Mouse (Mus musculus) C2C12 (cell line): ENCODE measurements around the gene Actl6a. TPM values are rescaled to one million over a fixed set of nuclear protein-coding genes. Genes with fewer than 3 reads are reported as not detected.
A peak's percentile ranks its signal among the peaks of the same experiment; 100 is the strongest.
"Not testable (repeated sequence)": the region's sequence is repeated elsewhere in the genome, so short reads cannot be mapped to it uniquely, and the experiment has no call there.

Source experiments
- H3K27me3 ChIP-seq: one replicate; pipeline ENCODE4 v1.6.1; 2011; ENCODE audit not compliant: control insufficient read depth, insufficient read depth, insufficient read length
- H3K36me3 ChIP-seq: one replicate; pipeline ENCODE4 v1.6.1; 2011; ENCODE audit not compliant: control insufficient read depth, insufficient read depth
- H3K4me3 ChIP-seq: one replicate; pipeline ENCODE4 v1.5.1; 2011; ENCODE audit warnings: mild to moderate bottlenecking, control low read depth; ENCODE audit not compliant: poor library complexity, insufficient read depth, severe bottlenecking
- H3K79me2 ChIP-seq: one replicate; pipeline ENCODE4 v1.6.1; 2011; ENCODE audit not compliant: control insufficient read depth, insufficient read depth
- H3K79me3 ChIP-seq: one replicate; pipeline ENCODE4 v1.6.1; 2011; ENCODE audit warnings: low read depth, control low read depth
- H3ac ChIP-seq: one replicate; pipeline ENCODE3; 2011; ENCODE audit warnings: low read depth; ENCODE audit not compliant: control insufficient read depth, insufficient read length
- CEBPB ChIP-seq: IDR thresholded peaks from one replicate; pipeline ENCODE4 v1.6.1; 2011; ENCODE audit warnings: low read depth, mild to moderate bottlenecking, control low read depth, moderate library complexity
- CTCF ChIP-seq: IDR thresholded peaks from one replicate; pipeline ENCODE4 v1.5.1; 2011; ENCODE audit not compliant: control insufficient read depth, insufficient read depth, insufficient read length
- FOSL1 ChIP-seq: IDR thresholded peaks from one replicate; pipeline ENCODE4 v1.8.0; 2011; ENCODE audit warnings: mild to moderate bottlenecking, low read length; ENCODE audit not compliant: poor library complexity, insufficient read depth, severe bottlenecking
- MAX ChIP-seq: IDR thresholded peaks from one replicate; pipeline ENCODE4 v1.6.1; 2011; ENCODE audit warnings: mild to moderate bottlenecking, control low read depth
- MYOD1 ChIP-seq: IDR thresholded peaks from one replicate; pipeline ENCODE4 v1.6.1; 2011; ENCODE audit warnings: low read depth; ENCODE audit not compliant: control insufficient read depth, insufficient read length
- MYOG ChIP-seq: IDR thresholded peaks from one replicate; pipeline ENCODE4 v1.6.1; 2011; ENCODE audit not compliant: control insufficient read depth, insufficient read length; ENCODE audit errors: extremely low read depth
- USF1 ChIP-seq: IDR thresholded peaks from one replicate; pipeline ENCODE4 v1.6.1; 2011; ENCODE audit warnings: low read depth, mild to moderate bottlenecking, control low read depth, moderate library complexity
- polyA plus RNA-seq: library from polyadenylated mRNA; unstranded; fragments of >200 nt; fragmentation: generic; extraction: Trizol; gene quantifications from one replicate; pipeline ENCODE4 v1.2.1, GENCODE M21; 2012; ENCODE audit warnings: missing spikeins

Actl6a gene
- polyA plus RNA-seq, 1 experiment = 77.7 TPM

- Histone ChIP-seq H3K79me3 (peaks cover 42% of the 10 kb centered on the region), H3K36me3 (peaks cover 36% of the 10 kb centered on the region), H3ac (peak overlapping the region; percentile 84), H3K4me3 (peak overlapping the region; percentile 87), H3K27me3 (no peaks in the 10 kb centered on the region), H3K79me2 (peaks cover 57% of the 10 kb centered on the region)
- no peak for TF ChIP-seq MAX
- no peak for TF ChIP-seq CEBPB
- no peak for TF ChIP-seq CTCF
- no peak for TF ChIP-seq USF1
- no peak for TF ChIP-seq FOSL1
- no peak for TF ChIP-seq MYOG
- no peak for TF ChIP-seq MYOD1
Observed at GRCm38 (mm10) chr3:32709388-32709787, 3.3 kb downstream of the Actl6a start.

GRCm38 (mm10) chr3:32713711-32714110 is 7.6 kb downstream of the Actl6a start:
- no peak overlapping the region for H3ac ChIP-seq
- TF ChIP-seq FOSL1 (no peak), MYOD1 (no peak), CTCF (no peak), USF1 (no peak), MYOG (no peak), MAX (no peak), CEBPB (no peak)
- H3K4me3 ChIP-seq = no peak overlapping the region
- H3K79me2 ChIP-seq = peaks cover 57% of the 10 kb centered on the region
- peaks cover 42% of the 10 kb centered on the region for H3K79me3 ChIP-seq
- peaks cover 74% of the 10 kb centered on the region for H3K36me3 ChIP-seq
- no peaks in the 10 kb centered on the region for H3K27me3 ChIP-seq

- peaks cover 20% of the 10 kb centered on the region for H3K79me2 ChIP-seq
- H3K27me3 ChIP-seq, H3K4me3 ChIP-seq, H3ac ChIP-seq: not testable (repeated sequence)
- H3K79me3 ChIP-seq = peaks cover 13% of the 10 kb centered on the region
- peaks cover 94% of the 10 kb centered on the region for H3K36me3 ChIP-seq
Observed at GRCm38 (mm10) chr3:32717403-32717802, 11.3 kb downstream of the Actl6a start.

GRCm38 (mm10) chr3:32718271-32718670 is 12.2 kb downstream of the Actl6a start:
- no peak for TF ChIP-seq FOSL1
- no peak for TF ChIP-seq MYOD1
- no peak for TF ChIP-seq USF1
- no peak for TF ChIP-seq MYOG
- Histone ChIP-seq H3K36me3 (peaks cover 93% of the 10 kb centered on the region), H3K79me2 (peaks cover 11% of the 10 kb centered on the region)

GRCm38 (mm10) chr3:32724191-32724590 is 18.1 kb downstream of the Actl6a start:
- Histone ChIP-seq H3K27me3 (no peaks in the 10 kb centered on the region), H3K36me3 (peaks cover 96% of the 10 kb centered on the region), H3K79me2 (no peaks in the 10 kb centered on the region), H3ac (no peak overlapping the region), H3K4me3 (no peak overlapping the region), H3K79me3 (no peaks in the 10 kb centered on the region)
- TF ChIP-seq CEBPB = no peak
- TF ChIP-seq USF1 = no peak
- TF ChIP-seq CTCF = no peak
- no peak for TF ChIP-seq MYOG
- TF ChIP-seq MAX = no peak
- TF ChIP-seq FOSL1 = no peak
- no peak for TF ChIP-seq MYOD1

More at GRCm38 (mm10) chr3:32718271-32718670, 12.2 kb downstream of the Actl6a start:
- peaks cover 5% of the 10 kb centered on the region for H3K79me3 ChIP-seq
- no peaks in the 10 kb centered on the region for H3K27me3 ChIP-seq
- H3ac ChIP-seq = no peak overlapping the region
- H3K4me3 ChIP-seq = no peak overlapping the region

GRCm38 (mm10) chr3:32725951-32726350 is 19.9 kb downstream of the Actl6a start:
- peaks cover 91% of the 10 kb centered on the region for H3K36me3 ChIP-seq
- H3ac ChIP-seq = no peak overlapping the region
- TF ChIP-seq MAX (no peak), MYOD1 (no peak), MYOG (no peak), CTCF (no peak), CEBPB (no peak), USF1 (no peak), FOSL1 (no peak)
- no peak overlapping the region for H3K4me3 ChIP-seq
- no peaks in the 10 kb centered on the region for H3K79me2 ChIP-seq
- H3K79me3 ChIP-seq = no peaks in the 10 kb centered on the region
- H3K27me3 ChIP-seq = no peaks in the 10 kb centered on the region
